Mouse (Mus musculus) limb, embryonic 10.5 days (tissue): ENCODE measurements at regions not wholly inside any gene's neighbourhood (a gene's known extent, or its start where the extent isn't known, plus 50 kb on each side); places are given as distances from the start of the nearest gene placed in this dataset.

Source experiments
- DNase-seq: peaks from one replicate; pipeline ENCODE4 v3.0.0-alpha.2; 2017; ENCODE audit warnings: low spot score
- H3K27ac ChIP-seq: fragments of 300-500 bp; sonication (generic); 2 replicates; pipeline ENCODE4 v1.5.1; 2016; ENCODE audit warnings: mild to moderate bottlenecking
- H3K27me3 ChIP-seq: fragments of 300-500 bp; sonication (generic); 2 replicates; pipeline ENCODE4 v1.6.1; 2016; ENCODE audit warnings: low read depth, mild to moderate bottlenecking; ENCODE audit not compliant: poor library complexity, severe bottlenecking
- H3K36me3 ChIP-seq: fragments of 300-500 bp; sonication (generic); 2 replicates; pipeline ENCODE4 v1.6.1; 2016; ENCODE audit warnings: mild to moderate bottlenecking, moderate library complexity
- H3K4me1 ChIP-seq: fragments of 300-500 bp; sonication (generic); 2 replicates; pipeline ENCODE4 v1.6.1; 2016
- H3K4me3 ChIP-seq: fragments of 300-500 bp; sonication (generic); 2 replicates; pipeline ENCODE4 v1.5.1; 2016; ENCODE audit warnings: mild to moderate bottlenecking, moderate library complexity
- H3K9me3 ChIP-seq: fragments of 300-500 bp; sonication (generic); replicated peaks from 2 replicates; pipeline ENCODE4 v1.6.1; 2016; ENCODE audit warnings: mild to moderate bottlenecking
- WGBS: fragments of 180-500 bp; shearing (Covaris S2); methylation state at CpG from one replicate; pipeline ENCODE4 v1.1.7; 2016; 5-methylcytosine and 5-hydroxymethylcytosine counted together

DNA sequence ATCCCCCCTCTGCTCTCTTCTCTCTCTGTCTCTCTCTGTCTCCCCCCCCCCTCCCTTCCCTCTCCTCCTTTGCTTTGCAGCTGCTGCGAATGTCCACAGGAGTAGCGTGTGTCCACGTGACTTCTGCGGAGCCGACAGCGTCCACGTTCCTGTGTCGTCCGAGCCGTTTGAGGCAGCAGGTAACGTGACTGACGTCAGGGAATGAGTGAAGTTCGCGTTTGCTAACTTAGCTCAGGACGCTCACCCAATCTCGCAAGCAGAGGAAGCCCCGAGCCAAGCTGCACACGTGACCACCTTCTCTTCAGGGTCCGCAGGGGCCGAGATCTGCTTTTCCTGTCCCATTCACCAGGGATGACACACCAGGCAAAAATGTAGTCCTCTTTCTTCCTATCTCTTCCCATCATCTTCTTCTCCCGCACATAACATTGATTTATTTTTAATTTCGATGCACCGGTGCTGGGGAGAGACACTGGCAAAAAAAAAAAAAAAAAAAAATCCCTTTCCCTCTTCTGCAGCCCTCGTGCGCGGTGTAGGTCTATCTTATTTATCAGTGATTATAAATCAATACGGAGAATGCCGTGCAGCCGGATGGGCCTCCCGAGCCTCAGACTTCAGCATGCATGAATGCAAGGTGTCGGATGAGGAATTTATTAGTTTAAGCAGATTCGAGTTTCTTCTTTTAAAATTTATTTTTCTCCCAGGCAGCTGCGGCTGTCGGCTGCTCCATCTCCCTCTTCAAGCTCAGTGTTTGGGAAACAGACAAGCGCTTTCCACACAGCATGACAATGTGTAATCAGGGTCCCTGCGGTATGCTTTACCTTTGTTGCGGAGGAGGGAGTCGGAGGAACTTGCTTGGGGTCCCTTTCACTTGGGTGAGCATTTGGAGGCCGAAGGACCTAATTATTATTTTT is 164.3 kb downstream of the Vrk1 start:
- Histone ChIP-seq H3K36me3 (no peaks in the 10 kb centered on the region), H3K27ac (no peak overlapping the region), H3K4me3 (peak overlapping the region; percentile 55), H3K4me1 (peaks cover 21% of the 10 kb centered on the region), H3K9me3 (no peaks in the 10 kb centered on the region), H3K27me3 (peaks cover 54% of the 10 kb centered on the region)
- peak; percentile 58 for DNase-seq
- WGBS, result under 1% methylated on average over 39 of the region's 39 CpGs

DNA sequence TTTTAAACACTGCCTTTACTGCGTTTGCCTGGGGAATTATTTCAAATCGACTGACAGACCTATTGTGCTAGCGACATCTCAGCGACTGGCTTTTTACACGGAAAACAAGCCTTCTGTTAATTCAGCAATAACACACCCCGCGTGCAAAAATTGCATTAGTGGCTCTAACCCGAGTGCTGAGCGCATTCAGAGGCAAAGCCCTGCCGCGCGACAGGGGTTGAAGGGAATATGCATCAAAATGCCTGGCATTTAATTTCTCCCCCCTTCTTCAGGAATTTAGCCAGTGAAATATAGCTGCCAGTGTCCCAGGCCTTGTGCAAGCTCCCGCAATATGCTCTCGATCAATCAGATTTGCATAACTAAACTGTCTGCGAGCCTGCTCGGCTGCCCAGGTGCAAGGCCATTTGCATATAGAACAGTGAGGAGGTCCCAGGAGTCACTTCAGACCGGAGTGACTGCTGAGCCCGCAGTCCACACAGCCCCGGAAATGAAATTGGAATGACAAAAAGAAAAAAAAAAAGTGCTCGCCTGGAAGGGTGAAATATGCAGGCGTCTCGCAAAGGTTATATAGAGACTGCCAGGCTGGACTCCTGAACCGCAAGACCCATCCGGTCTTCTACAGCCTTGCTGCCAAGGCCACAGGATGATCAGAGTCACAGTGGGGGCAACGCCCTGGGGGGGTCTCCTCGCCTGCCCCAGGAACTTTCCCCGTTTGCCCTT is 165.1 kb downstream of the Vrk1 start:
- Histone ChIP-seq H3K4me1 (peaks cover 21% of the 10 kb centered on the region), H3K36me3 (no peaks in the 10 kb centered on the region), H3K4me3 (peak overlapping the region; percentile 55), H3K27me3 (peaks cover 54% of the 10 kb centered on the region), H3K9me3 (no peaks in the 10 kb centered on the region), H3K27ac (no peak overlapping the region)
- 4% methylated on average over 27 of the region's 27 CpGs for WGBS
- DNase-seq, result peak; percentile 47

DNA sequence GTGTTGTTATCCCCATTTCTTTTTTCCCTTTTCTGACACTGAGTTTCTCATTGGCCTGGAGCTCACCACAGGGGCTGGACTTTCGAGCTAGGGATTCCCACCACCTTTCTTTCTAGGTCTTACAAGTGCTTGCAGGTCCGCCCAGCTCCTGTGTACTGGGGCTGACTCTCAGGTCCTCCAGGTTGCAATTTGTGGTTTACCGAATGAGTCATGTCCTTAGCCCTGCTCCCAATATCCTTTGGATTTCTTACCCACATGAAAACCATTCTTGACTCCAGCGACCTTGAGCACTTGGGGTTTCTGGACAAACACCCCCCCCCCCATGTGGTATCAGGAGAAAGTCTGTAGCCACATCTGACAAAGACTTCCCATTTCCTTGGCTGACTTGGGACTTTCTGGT is 167.3 kb downstream of the Vrk1 start:
- H3K36me3 ChIP-seq, result no peaks in the 10 kb centered on the region
- peaks cover 21% of the 10 kb centered on the region for H3K4me1 ChIP-seq
- 65% methylated on average over 4 of the region's 4 CpGs for whole genome bisulfite sequencing

DNA sequence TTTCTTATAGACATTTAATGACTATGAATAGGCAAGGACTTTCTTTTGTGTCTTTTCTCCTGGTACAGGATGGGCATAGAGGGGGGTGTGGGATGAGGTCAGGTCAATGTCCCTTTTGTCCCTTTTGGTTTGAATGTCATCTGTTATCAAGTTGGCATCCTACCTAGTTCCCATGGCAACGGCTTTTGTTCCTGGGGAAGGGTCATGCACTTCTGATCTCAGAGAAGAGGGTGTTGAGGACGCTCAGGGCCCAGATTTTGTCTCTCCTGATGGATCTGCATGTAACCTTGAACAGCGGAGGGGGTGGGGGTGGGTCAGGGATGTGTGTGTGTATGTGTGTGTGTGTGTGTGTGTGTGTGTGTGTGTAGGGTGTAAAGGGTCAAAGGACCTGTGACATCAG is 167.8 kb downstream of the Vrk1 start:
- no peaks in the 10 kb centered on the region for H3K36me3 ChIP-seq
- peaks cover 21% of the 10 kb centered on the region for H3K4me1 ChIP-seq
- DNase-seq, result no peak
- no peak overlapping the region for H3K27ac ChIP-seq
- H3K27me3 ChIP-seq, result peaks cover 44% of the 10 kb centered on the region
- H3K9me3 ChIP-seq, result no peaks in the 10 kb centered on the region
- H3K4me3 ChIP-seq, result no peak overlapping the region
- 76% methylated on average over 3 of the region's 3 CpGs for WGBS

More for the DNA sequence above, 167.3 kb downstream of the Vrk1 start:
- peaks cover 50% of the 10 kb centered on the region for H3K27me3 ChIP-seq
- no peak overlapping the region for H3K4me3 ChIP-seq
- no peaks in the 10 kb centered on the region for H3K9me3 ChIP-seq
- DNase-seq, result no peak
- H3K27ac ChIP-seq, result no peak overlapping the region

DNA sequence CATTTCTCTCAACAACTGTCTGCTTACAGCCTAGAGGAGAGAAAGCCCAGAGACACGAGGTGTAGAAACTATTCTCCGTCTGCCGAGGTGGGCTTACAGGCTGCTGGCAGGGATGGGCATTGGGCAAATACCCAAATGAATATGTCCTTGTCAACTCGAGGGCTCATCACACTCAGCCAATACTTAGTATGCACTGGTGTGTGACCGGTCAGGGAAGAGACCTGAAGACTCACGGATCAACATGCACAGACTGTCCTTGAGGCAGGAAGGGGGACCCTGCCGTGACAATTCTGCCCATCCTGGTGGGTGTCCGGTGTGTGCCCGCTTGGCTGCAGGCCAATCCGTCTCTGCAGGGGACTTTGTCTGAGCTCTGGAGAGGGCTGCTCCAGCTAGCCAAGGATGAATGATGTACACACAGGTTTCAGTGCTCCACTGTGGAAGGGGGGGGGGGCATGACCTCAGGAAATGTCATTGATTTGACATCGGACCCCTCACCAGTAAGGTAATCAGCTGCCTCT is 168.7 kb downstream of the Vrk1 start:
- no peaks in the 10 kb centered on the region for H3K36me3 ChIP-seq
- no peaks in the 10 kb centered on the region for H3K9me3 ChIP-seq
- peaks cover 18% of the 10 kb centered on the region for H3K4me1 ChIP-seq
- peaks cover 35% of the 10 kb centered on the region for H3K27me3 ChIP-seq
- H3K27ac ChIP-seq, result no peak overlapping the region
- DNase-seq, result no peak
- H3K4me3 ChIP-seq, result no peak overlapping the region
- 92% methylated on average over 11 of the region's 11 CpGs for WGBS

DNA sequence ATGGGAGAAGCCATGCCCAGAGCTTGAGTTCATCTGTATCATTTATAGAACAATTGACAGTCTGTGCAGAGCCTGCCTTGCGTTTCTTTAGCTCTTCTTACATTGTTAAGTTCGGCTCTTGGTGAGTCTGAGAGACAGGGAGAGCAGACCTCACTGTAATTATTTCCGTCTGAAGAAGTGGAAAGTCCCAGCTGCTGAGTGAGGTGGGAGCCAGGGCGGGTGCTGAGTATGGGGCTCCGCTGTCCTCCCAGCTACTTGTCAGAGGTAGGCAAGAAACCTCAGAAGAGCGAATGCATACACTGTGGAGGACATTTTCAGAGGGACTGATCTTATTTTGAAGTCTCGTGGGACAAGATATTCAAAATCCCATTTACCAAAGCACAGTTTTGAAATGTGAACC is 172.9 kb downstream of the Vrk1 start:
- WGBS, result 80% methylated on average over 7 of the region's 7 CpGs
- no peak for DNase-seq
- Histone ChIP-seq H3K36me3 (no peaks in the 10 kb centered on the region), H3K4me1 (no peaks in the 10 kb centered on the region), H3K4me3 (no peak overlapping the region), H3K27me3 (0 out of 2 replicates have a peak, but pooled peaks cover 8% of the 10 kb centered on the region), H3K27ac (no peak overlapping the region), H3K9me3 (no peaks in the 10 kb centered on the region)

DNA sequence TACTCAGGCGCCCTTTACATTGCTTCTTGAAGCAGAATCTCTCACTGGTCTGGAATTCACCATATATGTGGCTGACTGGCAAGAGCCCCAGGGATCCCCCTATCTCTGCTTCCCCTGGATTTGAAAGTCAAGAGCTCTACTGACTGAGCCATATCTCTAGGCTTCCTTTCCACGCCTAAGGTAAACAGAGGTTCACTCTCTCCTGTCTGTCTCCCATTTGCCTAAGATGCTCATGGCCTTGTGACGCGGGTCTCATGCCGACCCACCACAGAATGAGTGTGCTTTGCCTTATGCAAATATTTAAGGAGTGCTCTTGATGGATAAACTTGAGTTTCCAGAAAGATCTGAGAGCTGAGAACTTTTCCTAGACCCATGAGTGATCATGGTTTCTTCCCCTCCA is 173.9 kb downstream of the Vrk1 start:
- Histone ChIP-seq H3K27ac (no peak overlapping the region), H3K27me3 (0 out of 2 replicates have a peak, but pooled peaks cover 8% of the 10 kb centered on the region), H3K4me3 (no peak overlapping the region), H3K36me3 (no peaks in the 10 kb centered on the region), H3K9me3 (no peaks in the 10 kb centered on the region), H3K4me1 (no peaks in the 10 kb centered on the region)
- no peak for DNase-seq
- 91% methylated on average over 5 of the region's 5 CpGs for WGBS

DNA sequence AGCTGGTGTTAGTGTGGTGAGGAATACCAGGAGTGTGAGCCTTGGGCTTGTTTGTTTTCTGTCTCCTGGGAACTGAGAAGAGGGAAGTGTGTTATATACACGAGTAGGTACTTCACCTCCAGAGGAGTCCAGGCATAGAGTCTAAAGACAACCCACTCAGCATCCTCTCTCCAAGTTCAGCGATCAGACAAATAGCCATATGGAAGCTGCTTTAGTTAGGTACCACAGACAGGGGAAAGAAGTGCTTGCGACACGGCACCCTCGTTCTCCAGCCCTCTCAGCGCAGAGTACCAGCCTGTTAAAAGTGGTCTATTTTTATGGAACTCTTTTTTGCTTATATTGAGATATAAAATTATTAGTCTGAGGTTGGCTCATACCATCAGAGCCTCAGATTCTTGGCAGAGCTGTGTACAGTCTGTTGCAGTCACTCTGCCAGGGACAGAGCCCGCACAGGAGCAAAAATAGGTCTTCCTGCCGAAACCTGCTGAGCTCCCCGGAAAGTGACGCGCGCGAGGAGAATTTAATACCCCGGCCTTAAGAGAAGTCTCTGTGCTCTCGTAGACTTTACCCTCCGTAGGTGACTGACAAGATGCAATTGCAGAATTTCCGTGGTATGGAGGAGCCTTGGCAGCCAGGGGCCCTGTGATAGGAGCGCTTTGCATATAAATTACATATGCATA is 175.5 kb downstream of the Vrk1 start:
- H3K4me1 ChIP-seq, result no peaks in the 10 kb centered on the region
- no peaks in the 10 kb centered on the region for H3K9me3 ChIP-seq
- H3K36me3 ChIP-seq, result no peaks in the 10 kb centered on the region
- WGBS, result 73% methylated on average over 18 of the region's 18 CpGs
- H3K27me3 ChIP-seq, result 0 out of 2 replicates have a peak, but pooled peaks cover 8% of the 10 kb centered on the region
- H3K27ac ChIP-seq, result no peak overlapping the region
- no peak for DNase-seq
- H3K4me3 ChIP-seq, result no peak overlapping the region

DNA sequence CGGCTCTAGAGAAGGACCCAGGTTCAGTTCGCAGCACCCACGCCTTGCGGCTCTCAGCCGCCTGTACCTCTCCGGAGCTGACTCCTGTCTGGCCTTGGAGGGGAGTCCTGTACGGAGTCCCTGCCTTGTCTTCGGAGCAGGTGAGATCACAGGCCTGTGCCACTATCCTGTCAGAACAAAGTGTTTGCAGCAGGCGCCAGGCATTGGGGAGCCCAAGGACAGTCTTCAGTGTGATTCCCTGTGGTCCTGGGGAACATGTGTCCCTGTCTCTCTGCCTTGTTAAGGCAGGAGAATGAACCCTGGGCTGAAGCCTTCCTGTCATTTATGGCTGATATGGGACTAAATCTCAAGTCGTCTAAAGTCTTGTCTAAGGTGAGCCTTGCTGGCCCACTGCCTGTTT is 176.5 kb downstream of the Vrk1 start:
- H3K27ac ChIP-seq, result 0 out of 2 replicates have a peak overlapping the region, but pooled peaks have one; percentile 3
- 0 out of 2 replicates have a peak, but pooled peaks cover 8% of the 10 kb centered on the region for H3K27me3 ChIP-seq
- WGBS, result 91% methylated on average over 10 of the region's 10 CpGs
- no peak overlapping the region for H3K4me3 ChIP-seq
- H3K36me3 ChIP-seq, result no peaks in the 10 kb centered on the region
- DNase-seq, result no peak
- no peaks in the 10 kb centered on the region for H3K4me1 ChIP-seq
- H3K9me3 ChIP-seq, result no peaks in the 10 kb centered on the region

DNA sequence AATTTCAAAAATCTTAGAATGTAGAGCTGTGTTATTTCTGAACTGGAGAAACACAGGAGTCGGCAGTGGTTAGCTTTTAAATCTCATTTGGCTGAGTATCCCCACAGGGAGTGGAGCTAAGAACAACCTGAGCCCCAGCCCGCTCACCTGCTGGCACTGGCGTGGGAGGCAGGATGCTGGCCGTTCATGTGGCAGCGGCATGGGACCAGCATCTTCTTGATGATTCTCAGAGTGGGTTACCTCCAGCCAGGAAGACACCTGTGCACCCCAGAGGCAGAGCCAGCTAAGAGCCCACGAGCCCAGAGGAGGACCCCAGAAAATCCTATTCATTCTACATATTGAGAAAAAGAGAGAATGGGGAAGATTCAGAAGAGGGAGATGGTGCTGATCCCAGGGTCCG is 181.7 kb downstream of the Vrk1 start:
- H3K4me3 ChIP-seq, result no peak overlapping the region
- H3K36me3 ChIP-seq, result no peaks in the 10 kb centered on the region
- H3K9me3 ChIP-seq, result no peaks in the 10 kb centered on the region
- WGBS, result 86% methylated on average over 7 of the region's 7 CpGs
- H3K27me3 ChIP-seq, result no peaks in the 10 kb centered on the region
- H3K27ac ChIP-seq, result no peak overlapping the region
- H3K4me1 ChIP-seq, result no peaks in the 10 kb centered on the region
- no peak for DNase-seq

DNA sequence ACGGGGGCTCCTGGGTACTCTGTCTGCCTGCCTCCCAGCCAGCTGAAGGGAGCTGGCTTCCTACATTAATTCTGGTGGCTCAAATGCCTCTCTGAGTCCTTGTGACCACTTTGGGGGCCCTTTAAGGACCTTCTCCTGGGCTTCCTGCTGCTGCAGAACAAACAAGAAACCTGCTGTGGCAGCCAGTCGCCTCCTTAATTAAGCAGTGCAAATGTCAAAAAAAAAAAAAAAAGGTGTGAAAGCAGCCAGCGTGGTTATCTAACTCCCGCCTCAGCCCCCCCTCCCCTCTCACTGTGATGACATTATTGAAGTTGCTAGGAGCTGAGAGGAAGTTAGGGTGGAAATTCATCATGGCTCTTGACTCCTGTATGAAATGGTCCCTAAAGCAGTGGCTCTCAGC is 189.3 kb downstream of the Vrk1 start:
- no peak for DNase-seq
- Histone ChIP-seq H3K27ac (peak overlapping the region; percentile 30; the same call in 1 of the 2 replicates), H3K36me3 (no peaks in the 10 kb centered on the region), H3K4me3 (no peak overlapping the region), H3K27me3 (0 out of 2 replicates have a peak, but pooled peaks cover 6% of the 10 kb centered on the region), H3K4me1 (peaks cover 9% of the 10 kb centered on the region), H3K9me3 (no peaks in the 10 kb centered on the region)
- 6% methylated on average over 4 of the region's 4 CpGs for WGBS

DNA sequence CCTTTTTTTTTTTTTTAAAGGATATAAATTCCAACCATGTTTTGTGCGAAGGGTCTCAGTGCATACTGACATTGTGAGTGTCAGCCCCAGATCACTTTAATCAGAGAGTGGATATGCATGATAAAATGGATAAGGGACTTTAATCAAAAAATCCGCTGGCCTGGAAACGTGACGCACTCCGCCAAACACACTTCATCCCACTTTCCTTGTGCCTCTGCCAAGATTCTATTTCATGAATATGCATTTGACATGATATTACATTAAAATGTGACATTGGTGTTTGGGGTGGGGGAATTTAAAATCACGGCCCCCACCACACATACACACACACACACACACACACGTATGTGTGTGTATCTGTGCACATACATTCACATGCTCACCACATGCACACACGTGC is 193.5 kb downstream of the Vrk1 start:
- Histone ChIP-seq H3K27me3 (no peaks in the 10 kb centered on the region), H3K4me1 (peaks cover 11% of the 10 kb centered on the region), H3K36me3 (no peaks in the 10 kb centered on the region), H3K9me3 (no peaks in the 10 kb centered on the region), H3K4me3 (no peak overlapping the region), H3K27ac (no peak overlapping the region)
- WGBS, result 92% methylated on average over 8 of the region's 8 CpGs
- DNase-seq, result no peak
